Mouse (Mus musculus): Measurements from ENCODE around the gene Slc37a1.

The Slc37a1 gene

DNA sequence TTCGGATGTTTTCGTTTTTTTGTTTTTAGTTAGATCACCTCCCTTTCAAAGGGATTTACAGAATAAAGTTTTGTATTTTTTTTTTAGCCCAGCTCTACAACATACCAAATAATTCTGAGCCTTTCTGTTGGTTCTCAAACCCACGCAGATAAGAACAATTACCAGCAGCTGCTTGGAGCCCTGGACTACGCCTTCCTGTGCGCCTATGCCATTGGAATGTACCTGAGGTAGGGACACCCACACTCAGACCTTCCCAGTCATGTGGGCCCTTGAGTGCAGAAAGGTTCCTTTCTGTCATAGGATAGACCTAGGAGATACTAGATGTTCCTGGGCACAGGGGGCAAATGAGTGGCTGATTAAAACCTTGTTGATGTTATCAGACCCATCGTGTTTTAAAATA is 29.4 kb downstream of the Slc37a1 start:
- DNase-seq (ENCODE audit: extremely low read depth, insufficient read length, low spot score) = no peak

DNA sequence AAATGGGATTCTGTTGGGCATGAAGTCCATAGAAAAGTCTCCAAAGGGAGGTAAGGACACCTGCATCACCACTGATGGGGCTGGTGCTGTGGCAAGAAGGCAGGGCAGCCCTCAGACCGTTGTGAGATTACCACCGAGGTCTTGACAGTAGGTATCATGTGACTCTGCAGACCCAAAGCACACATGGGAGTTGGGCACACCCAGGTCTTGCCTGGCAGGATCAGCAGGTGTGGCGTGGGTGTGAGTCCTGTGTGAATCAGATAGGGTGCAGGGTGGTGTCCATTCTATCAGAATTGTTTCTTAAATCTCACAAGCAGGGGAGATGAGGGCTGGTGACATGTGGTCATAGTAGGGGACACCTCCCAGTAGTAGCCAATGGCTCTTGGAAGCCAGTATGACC is 30.4 kb downstream of the Slc37a1 start:
- DNase-seq (ENCODE audit: extremely low read depth, insufficient read length, low spot score) = no peak

GRCm38 (mm10) chr17:31317521-31318272 is 31.1 kb downstream of the Slc37a1 start:
- DNase-seq (ENCODE audit: extremely low read depth, insufficient read length, low spot score) = no peak

GRCm38 (mm10) chr17:31318906-31319767 is 32.5 kb downstream of the Slc37a1 start:
- DNase-seq (ENCODE audit: extremely low read depth, insufficient read length, low spot score) = no peak

GRCm38 (mm10) chr17:31321425-31321824 is 34.8 kb downstream of the Slc37a1 start:
- no peak for DNase-seq (ENCODE audit: extremely low read depth, insufficient read length, low spot score)

DNA sequence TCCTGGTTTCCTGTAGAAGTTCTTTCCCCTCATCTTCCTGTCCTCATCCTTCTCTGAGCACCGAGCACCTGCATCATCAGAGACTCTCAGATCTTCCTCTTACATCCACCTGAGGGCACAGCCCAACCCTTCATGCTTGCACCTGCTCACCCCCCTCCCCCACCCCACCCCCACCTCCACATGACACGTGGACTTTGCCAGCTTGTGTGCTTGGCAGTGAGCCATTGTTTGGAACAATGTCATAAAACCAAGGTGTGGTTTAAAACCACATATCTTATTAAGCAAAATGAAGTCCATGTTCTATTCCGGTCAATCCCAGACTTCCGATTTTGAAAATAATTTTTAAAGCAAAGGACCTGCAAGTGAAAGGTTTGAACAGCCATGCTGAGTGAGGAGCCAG is 35.9 kb downstream of the Slc37a1 start:
- DNase-seq (ENCODE audit: extremely low read depth, insufficient read length, low spot score) = no peak

DNA sequence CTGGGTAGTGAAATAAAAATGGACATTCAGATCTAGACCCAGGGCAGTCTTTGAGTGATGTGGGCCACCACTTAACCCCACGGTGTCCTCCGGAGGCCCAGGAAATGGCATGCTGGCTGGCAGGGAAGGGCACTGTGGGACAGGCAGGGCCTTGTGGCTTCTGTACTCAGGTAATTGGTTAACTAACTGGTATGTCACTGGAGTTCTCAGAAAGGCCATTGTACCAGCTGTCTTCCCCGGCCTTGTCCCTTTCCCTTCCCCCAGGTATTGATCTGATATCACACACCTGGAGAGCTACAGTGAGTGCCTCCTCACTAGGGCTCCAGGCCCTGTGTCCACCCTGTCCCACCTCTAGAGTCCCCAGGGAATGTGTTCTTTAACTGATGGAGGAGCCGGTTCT is 36.8 kb downstream of the Slc37a1 start:
- DNase-seq (ENCODE audit: extremely low read depth, insufficient read length, low spot score) = no peak

GRCm38 (mm10) chr17:31324227-31324626 is 37.6 kb downstream of the Slc37a1 start:
- DNase-seq (ENCODE audit: extremely low read depth, insufficient read length, low spot score) = no peak

- no peak for DNase-seq (ENCODE audit: extremely low read depth, insufficient read length, low spot score)
Observed at GRCm38 (mm10) chr17:31325451-31326219, 39.0 kb downstream of the Slc37a1 start.

- no peak for DNase-seq (ENCODE audit: extremely low read depth, insufficient read length, low spot score)
Observed at GRCm38 (mm10) chr17:31326220-31326852, 39.7 kb downstream of the Slc37a1 start.

GRCm38 (mm10) chr17:31328466-31328865 is 41.9 kb downstream of the Slc37a1 start:
- DNase-seq (ENCODE audit: extremely low read depth, insufficient read length, low spot score) = no peak

GRCm38 (mm10) chr17:31330622-31331021 is 44.0 kb downstream of the Slc37a1 start:
- no peak for DNase-seq (ENCODE audit: extremely low read depth, insufficient read length, low spot score)

- no peak for DNase-seq (ENCODE audit: extremely low read depth, insufficient read length, low spot score)
Observed at GRCm38 (mm10) chr17:31331273-31331672, 44.7 kb downstream of the Slc37a1 start.

DNA sequence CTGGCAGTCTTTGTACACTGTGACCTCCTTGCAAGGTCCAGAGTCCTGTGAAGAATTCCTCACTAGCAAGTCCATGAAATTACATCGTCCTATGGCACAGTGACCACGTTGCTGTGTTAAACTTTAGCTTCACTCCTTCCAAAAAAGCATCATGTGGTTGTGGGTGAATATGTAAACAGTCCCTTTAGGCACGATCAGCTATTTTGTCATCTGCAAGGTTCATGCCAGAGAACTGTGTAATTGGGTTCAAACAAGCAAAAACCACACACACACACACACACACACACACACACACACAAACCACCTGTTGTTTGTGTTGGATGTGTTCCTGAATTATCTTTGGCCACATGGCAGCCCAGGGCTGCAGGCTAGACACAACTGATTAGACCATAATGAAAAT is 45.3 kb downstream of the Slc37a1 start:
- DNase-seq (ENCODE audit: extremely low read depth, insufficient read length, low spot score) = no peak

DNA sequence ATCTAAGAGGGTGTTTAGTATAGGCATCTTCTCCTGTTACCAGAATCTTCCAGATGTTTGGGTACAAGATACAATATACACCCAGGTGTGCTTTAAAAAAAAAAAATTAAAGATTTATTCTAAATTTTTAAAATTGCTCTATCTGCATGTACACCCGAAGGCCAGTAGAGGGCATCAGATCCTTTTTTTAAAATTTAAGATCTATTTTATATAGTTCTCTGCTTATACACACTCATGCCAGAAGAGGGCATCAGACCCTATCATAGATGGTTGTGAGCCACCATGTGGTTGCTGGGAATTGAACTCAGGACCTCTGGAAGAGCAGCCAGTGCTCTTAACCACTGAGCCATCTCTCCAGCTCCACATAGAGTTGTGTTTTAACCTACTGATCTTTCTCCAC is 45.7 kb downstream of the Slc37a1 start:
- DNase-seq (ENCODE audit: extremely low read depth, insufficient read length, low spot score) = no peak

- DNase-seq (ENCODE audit: extremely low read depth, insufficient read length, low spot score) = no peak
Observed at GRCm38 (mm10) chr17:31334509-31335260, 48.1 kb downstream of the Slc37a1 start.

GRCm38 (mm10) chr17:31335344-31336080 is 48.9 kb downstream of the Slc37a1 start:
- no peak for DNase-seq (ENCODE audit: extremely low read depth, insufficient read length, low spot score)

DNA sequence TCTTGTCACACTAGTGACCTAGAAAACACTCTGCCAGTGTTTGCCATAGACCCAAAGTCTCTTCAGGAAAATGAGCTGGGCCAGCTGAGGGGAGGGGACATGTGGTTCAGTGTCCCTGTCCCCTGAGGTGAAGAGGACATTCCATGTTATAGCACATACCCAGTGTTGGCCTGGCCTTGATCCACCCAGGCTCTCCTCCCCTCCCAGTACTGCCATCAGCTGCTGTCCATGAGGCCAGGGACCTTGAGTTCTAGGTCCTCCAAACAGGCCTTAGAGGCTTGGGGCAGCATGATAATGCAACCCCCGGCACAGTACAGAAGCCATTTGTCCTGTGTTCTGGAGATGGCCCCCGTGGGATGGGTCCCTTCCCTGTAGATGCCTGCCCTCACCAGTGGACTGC is 53.2 kb downstream of the Slc37a1 start:
- no peak for DNase-seq (ENCODE audit: extremely low read depth, insufficient read length, low spot score)

GRCm38 (mm10) chr17:31342191-31342590 is 55.6 kb downstream of the Slc37a1 start:
- DNase-seq (ENCODE audit: extremely low read depth, insufficient read length, low spot score) = no peak
